Mouse (Mus musculus) embryo, embryonic 10 days (tissue): ENCODE results near the gene AC161166.1.

Experiments
- DNase-seq: peaks from one replicate; pipeline ENCODE4 v3.0.0-alpha.2; 2015; ENCODE audit warnings: low spot score

The AC161166.1 gene

DNA sequence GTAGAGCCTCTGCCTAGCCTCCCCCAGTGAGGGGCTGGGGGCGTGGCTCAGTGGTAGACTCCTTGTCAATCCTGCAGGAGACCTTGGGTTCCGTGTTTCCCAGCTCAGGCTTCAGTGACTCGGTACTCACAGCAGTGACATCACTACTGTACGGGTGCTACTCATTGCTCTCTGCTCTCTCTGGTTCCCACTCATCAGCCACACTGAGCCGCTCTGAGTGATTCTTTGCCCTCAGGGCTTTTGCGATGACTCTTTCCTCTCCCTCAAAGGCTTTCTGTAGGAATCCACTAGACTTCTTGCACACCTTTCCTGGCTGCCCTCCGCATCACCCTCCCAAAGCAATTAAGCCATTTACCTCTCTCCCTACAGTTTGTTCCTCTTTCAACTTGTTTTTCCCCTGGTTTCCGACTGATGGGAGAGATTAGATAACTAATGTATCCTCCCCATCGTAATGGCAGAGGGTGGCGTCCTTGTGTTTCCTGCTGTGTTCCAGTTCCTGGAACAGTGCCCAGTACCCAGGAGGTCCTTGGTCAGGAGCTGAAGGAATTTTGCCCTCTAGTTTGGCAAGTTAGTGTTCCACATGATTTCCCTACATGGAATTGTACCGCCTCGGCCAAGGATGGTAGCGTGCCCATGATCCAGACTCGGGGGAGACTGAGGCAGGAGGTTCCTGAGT is 50.7 kb downstream of the AC161166.1 start:
- no peak for DNase-seq
